Mouse (Mus musculus) embryonic facial prominence, embryonic 10.5 days (tissue): Measurements from ENCODE around the gene Lrrfip2. TPM values are rescaled to one million over a fixed set of nuclear protein-coding genes. Genes with fewer than 3 reads are reported as not detected.

Experiments
- polyA plus RNA-seq: library from polyadenylated mRNA; unstranded; fragments of >200 nt; fragmentation: Nextera tagmentation; extraction: Ambion mirVana; gene quantifications from 2 replicates; pipeline ENCODE4 v1.2.1, GENCODE M21; 2016

Lrrfip2 gene
- polyA plus RNA-seq, 1 experiment from 2014 or later, result 38.6 TPM

Other genes with a start within 250 kb of the Lrrfip2 start
- 1.5 and 2.1 TPM in 2 replicates for gene Als2cl, start 237.7 kb upstream of the Lrrfip2 start, polyA plus RNA-seq
- gene Tmie, start 237.5 kb upstream of the Lrrfip2 start, polyA plus RNA-seq, result 0.31 and 0.60 TPM in 2 replicates
- gene Fam240a, start 200.7 kb upstream of the Lrrfip2 start, polyA plus RNA-seq, result not detected in 2 replicates
- gene Tdgf1, start 171.4 kb upstream of the Lrrfip2 start, polyA plus RNA-seq, result not detected in 2 replicates
- gene Lrrc2, start 166.0 kb upstream of the Lrrfip2 start, polyA plus RNA-seq, result 0.14 and 0.15 TPM in 2 replicates
- 0.11 and 0.40 TPM in 2 replicates for gene Rtp3, start 127.0 kb upstream of the Lrrfip2 start, polyA plus RNA-seq
- not detected in 2 replicates for gene Ltf, start 98.3 kb upstream of the Lrrfip2 start, polyA plus RNA-seq
- gene Ccrl2, start 60.1 kb upstream of the Lrrfip2 start, polyA plus RNA-seq, result 0.35 and 0.98 TPM in 2 replicates
- gene Mlh1, start 154.2 kb downstream of the Lrrfip2 start, polyA plus RNA-seq, result 52.7 and 56.8 TPM in 2 replicates
- gene Epm2aip1, start 154.3 kb downstream of the Lrrfip2 start, polyA plus RNA-seq, result 29.7 and 30.4 TPM in 2 replicates
- 0.09 and 0.11 TPM in 2 replicates for gene Trank1, start 194.1 kb downstream of the Lrrfip2 start, polyA plus RNA-seq